Mouse (Mus musculus): Measurements from ENCODE around the gene Thra.
"Not testable (repeated sequence)": the region's sequence is repeated elsewhere in the genome, so short reads cannot be mapped to it uniquely, and the experiment has no call there.

Gene Thra

GRCm38 (mm10) chr11:98717904-98718303 lies 22.5 kb upstream of the Thra start:
- peak; percentile 69 for DNase-seq (ENCODE audit: low read depth, low spot score)

- DNase-seq (ENCODE audit: low read depth, low spot score), result no peak
Measured at GRCm38 (mm10) chr11:98720756-98721155, 19.7 kb upstream of the Thra start.

- DNase-seq (ENCODE audit: low read depth, low spot score), result no peak
Measured at GRCm38 (mm10) chr11:98721458-98722226, 18.8 kb upstream of the Thra start.

- no peak for DNase-seq (ENCODE audit: low read depth, low spot score)
Measured at GRCm38 (mm10) chr11:98723098-98723497, 17.3 kb upstream of the Thra start.

GRCm38 (mm10) chr11:98725926-98726506 lies 14.4 kb upstream of the Thra start:
- no peak for DNase-seq (ENCODE audit: low read depth, low spot score)

- DNase-seq (ENCODE audit: low read depth, low spot score), result peak; percentile 83
Measured at GRCm38 (mm10) chr11:98729119-98729588, 11.3 kb upstream of the Thra start, which contains the start of gene Med24. Med24 (minus strand) TSS chr11:98729435.

- DNase-seq (ENCODE audit: low read depth, low spot score), result no peak
Measured at GRCm38 (mm10) chr11:98730727-98731126, 9.7 kb upstream of the Thra start.

GRCm38 (mm10) chr11:98731134-98731533 lies 9.3 kb upstream of the Thra start:
- DNase-seq (ENCODE audit: low read depth, low spot score), result no peak

GRCm38 (mm10) chr11:98734020-98734419 lies 6.4 kb upstream of the Thra start:
- no peak for DNase-seq (ENCODE audit: low read depth, low spot score)

GRCm38 (mm10) chr11:98735111-98735510 lies 5.3 kb upstream of the Thra start:
- DNase-seq (ENCODE audit: low read depth, low spot score), result no peak

GRCm38 (mm10) chr11:98736176-98736575 lies 4.3 kb upstream of the Thra start:
- DNase-seq (ENCODE audit: low read depth, low spot score), result no peak

- DNase-seq (ENCODE audit: low read depth, low spot score), result not testable (repeated sequence)
Measured at GRCm38 (mm10) chr11:98737220-98737619, 3.2 kb upstream of the Thra start.

GRCm38 (mm10) chr11:98738428-98738911 lies 2.0 kb upstream of the Thra start:
- no peak for DNase-seq (ENCODE audit: low read depth, low spot score)

- no peak for DNase-seq (ENCODE audit: low read depth, low spot score)
Measured at GRCm38 (mm10) chr11:98738925-98739324, 1.5 kb upstream of the Thra start.

- DNase-seq (ENCODE audit: low read depth, low spot score), result no peak
Measured at GRCm38 (mm10) chr11:98740026-98740392, 429 bp upstream of the Thra start.

GRCm38 (mm10) chr11:98741051-98741620 lies 698 bp downstream of the Thra start:
- no peak for DNase-seq (ENCODE audit: low read depth, low spot score)

GRCm38 (mm10) chr11:98741622-98742396 lies 1.4 kb downstream of the Thra start:
- DNase-seq (ENCODE audit: low read depth, low spot score), result no peak

- no peak for DNase-seq (ENCODE audit: low read depth, low spot score)
Measured at GRCm38 (mm10) chr11:98742397-98743291, 2.2 kb downstream of the Thra start.

- no peak for DNase-seq (ENCODE audit: low read depth, low spot score)
Measured at GRCm38 (mm10) chr11:98743655-98744345, 3.4 kb downstream of the Thra start.

- no peak for DNase-seq (ENCODE audit: low read depth, low spot score)
Measured at GRCm38 (mm10) chr11:98744456-98745019, 4.1 kb downstream of the Thra start.

Data from WW6 (cell line).